Mouse (Mus musculus): ENCODE measurements around the gene Plod1.

GRCm38 (mm10) chr4:147979441-147979860 is 42.9 kb upstream of the Plod1 start:
- TF ChIP-seq POLR2A (IDR thresholded peaks at IDR 0.05; ENCODE audit: borderline replicate concordance, insufficient read depth, low read length) (no peak), CTCF (IDR thresholded peaks at IDR 0.05; ENCODE audit: borderline replicate concordance, insufficient read depth, low read depth, low read length) (no peak)
